Mouse (Mus musculus) gastrocnemius, postnatal 25 days (tissue): ENCODE measurements around the gene Daam2. TPM values are rescaled to one million over a fixed set of nuclear protein-coding genes. Genes with fewer than 3 reads are reported as not detected.
A peak's percentile ranks its signal among the peaks of the same experiment; 100 is the strongest.

Experiments
- DNase-seq: peaks from one replicate; pipeline ENCODE4 v3.0.0; 2022
- total RNA-seq, 2 experiments: library from RNA; stranded (reverse); gene quantifications; 1 replicate in 1 of 2; 2 replicates in 1 of 2; pipeline ENCODE4 v1.2.3; 2021

Gene Daam2
- total RNA-seq, 2 experiments from 2014 or later, result 4.9 to 5.0 TPM

- no peak for DNase-seq
These were observed 134.0 kb downstream of the Daam2 start for GRCm38 (mm10) chr17:49430136-49430535.

GRCm38 (mm10) chr17:49429471-49430129, 134.5 kb downstream of the Daam2 start:
- no peak for DNase-seq

- peak; percentile 33 for DNase-seq
These were observed 135.3 kb downstream of the Daam2 start for GRCm38 (mm10) chr17:49428751-49429415.

- DNase-seq, result peak; percentile 93
These were observed 135.9 kb downstream of the Daam2 start, which contains the start of gene Mocs1 for GRCm38 (mm10) chr17:49428239-49428688. Mocs1 (plus strand) TSS chr17:49428362.

- no peak for DNase-seq
These were observed 136.4 kb downstream of the Daam2 start for GRCm38 (mm10) chr17:49427631-49428238.

- peak; percentile 67 for DNase-seq
These were observed 140.3 kb downstream of the Daam2 start for GRCm38 (mm10) chr17:49423872-49424271.

- no peak for DNase-seq
These were observed 141.1 kb downstream of the Daam2 start for GRCm38 (mm10) chr17:49423067-49423325.

GRCm38 (mm10) chr17:49422286-49423066, 141.7 kb downstream of the Daam2 start:
- DNase-seq, result no peak

- no peak for DNase-seq
These were observed 144.3 kb downstream of the Daam2 start for GRCm38 (mm10) chr17:49419813-49420212.

- no peak for DNase-seq
These were observed 147.9 kb downstream of the Daam2 start for GRCm38 (mm10) chr17:49416228-49416627.

- DNase-seq, result no peak
These were observed 150.6 kb downstream of the Daam2 start for GRCm38 (mm10) chr17:49413554-49413953.

GRCm38 (mm10) chr17:49412974-49413373, 151.2 kb downstream of the Daam2 start:
- no peak for DNase-seq

Other genes starting within 250 kb of the Daam2 start
- 10 to 100 TPM; 16.1 to 20.3 TPM for gene Mocs1, start 136.0 kb downstream of the Daam2 start, total RNA-seq
- under 1 TPM in 1 of 2 experiments, not detected in 1; 0.19 TPM for gene Kif6, start 50.8 kb upstream of the Daam2 start, total RNA-seq